Mouse (Mus musculus) liver, adult 2 months (tissue): ENCODE data around the gene Utp20. TPM values are rescaled to one million over a fixed set of nuclear protein-coding genes. Genes with fewer than 3 reads are reported as not detected.

ENCODE experiments used
- DNase-seq: peaks from one replicate; pipeline ENCODE4 v3.0.0-alpha.2; 2011; ENCODE audit warnings: low read depth, low spot score; ENCODE audit errors: extremely low read depth
- H3K27ac ChIP-seq: fragments of 200-500 bp; replicated peaks from 2 replicates; pipeline ENCODE4 v1.5.1; 2012; ENCODE audit warnings: low read depth, mild to moderate bottlenecking, control low read depth, inconsistent platforms, low read length; ENCODE audit not compliant: insufficient read depth
- H3K27me3 ChIP-seq: fragments of 200-500 bp; 2 replicates; pipeline ENCODE4 v1.6.1; 2012; ENCODE audit warnings: mild to moderate bottlenecking, moderate library complexity, low read length, inconsistent platforms; ENCODE audit not compliant: control insufficient read depth, insufficient read depth
- H3K36me3 ChIP-seq: fragments of 200-500 bp; 2 replicates; pipeline ENCODE4 v1.6.1; 2012; ENCODE audit warnings: low read length, inconsistent platforms; ENCODE audit not compliant: control insufficient read depth, insufficient read depth
- H3K4me1 ChIP-seq: fragments of 200-500 bp; 2 replicates; pipeline ENCODE4 v1.6.1; 2011; ENCODE audit warnings: low read length; ENCODE audit not compliant: control insufficient read depth, insufficient read depth
- H3K4me3 ChIP-seq: fragments of 200-500 bp; 2 replicates; pipeline ENCODE4 v1.5.1; 2011; ENCODE audit warnings: low read depth, mild to moderate bottlenecking, control low read depth, low read length, moderate library complexity; ENCODE audit not compliant: insufficient read depth
- H3K79me2 ChIP-seq: fragments of 200-500 bp; 2 replicates; pipeline ENCODE4 v1.6.1; 2012; ENCODE audit warnings: inconsistent platforms, mild to moderate bottlenecking, low read length, moderate library complexity; ENCODE audit not compliant: control insufficient read depth, insufficient read depth
- H3K9ac ChIP-seq: fragments of 200-500 bp; 2 replicates; pipeline ENCODE4 v1.6.1; 2012; ENCODE audit warnings: low read depth, mild to moderate bottlenecking, control low read depth, inconsistent platforms, low read length
- CTCF ChIP-seq: fragments of 200-500 bp; IDR thresholded peaks from 2 replicates; pipeline ENCODE4 v1.5.1; 2011; ENCODE audit warnings: low read depth, low read length, control low read depth
- POLR2A ChIP-seq: fragments of 200-500 bp; IDR thresholded peaks from 2 replicates; pipeline ENCODE4 v1.6.1; 2011; ENCODE audit warnings: low read length, control low read depth; ENCODE audit not compliant: insufficient read depth; ENCODE audit errors: extremely low read depth
- WGBS: fragments of 180-500 bp; shearing (Covaris S2); methylation state at CpG from one replicate; pipeline ENCODE4 v1.1.7; 2018; 5-methylcytosine and 5-hydroxymethylcytosine counted together
- polyA plus RNA-seq: library from polyadenylated mRNA; depleted of rRNA; stranded (reverse); fragments of >200 nt; gene quantifications from 2 replicates; pipeline ENCODE4 v1.2.3, GENCODE M21; 2012
- total RNA-seq: library from RNA; depleted of rRNA; stranded (reverse); fragments of >200 nt; gene quantifications from 2 replicates; pipeline ENCODE4 v1.2.3, GENCODE M21; 2014

Utp20 gene
- total and polyA plus RNA-seq, 2 experiments, result 3.4 to 9.4 TPM

DNA sequence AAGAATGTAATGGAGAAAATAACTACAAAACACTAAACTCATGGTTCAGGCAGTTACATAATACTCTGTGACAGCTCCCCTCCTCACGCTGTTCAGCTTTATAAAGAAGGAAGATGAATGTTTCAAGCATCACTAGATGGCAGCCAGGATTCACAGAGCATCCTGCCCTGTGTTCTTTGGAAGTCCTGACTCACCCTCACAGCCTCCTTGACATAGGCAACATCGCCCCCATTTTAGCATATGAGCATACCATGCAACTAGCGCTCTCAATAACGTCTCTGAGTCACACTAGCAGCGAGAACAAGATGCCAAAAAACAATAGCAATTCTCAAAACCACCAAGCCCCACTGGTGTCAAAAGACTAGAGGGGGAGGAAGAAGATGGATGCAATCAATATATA, 9.3 kb downstream of the Utp20 start:
- Histone ChIP-seq H3K4me1 (no peaks in the 10 kb centered on the region), H3K27me3 (no peaks in the 10 kb centered on the region), H3K36me3 (peaks cover 58% of the 10 kb centered on the region), H3K27ac (no peak overlapping the region), H3K4me3 (no peak overlapping the region), H3K9ac (no peak overlapping the region), H3K79me2 (no peaks in the 10 kb centered on the region)
- DNase-seq, result no peak
- 95% methylated on average over 5 of the region's 5 CpGs for WGBS
- TF ChIP-seq CTCF (no peak), POLR2A (no peak)

DNA sequence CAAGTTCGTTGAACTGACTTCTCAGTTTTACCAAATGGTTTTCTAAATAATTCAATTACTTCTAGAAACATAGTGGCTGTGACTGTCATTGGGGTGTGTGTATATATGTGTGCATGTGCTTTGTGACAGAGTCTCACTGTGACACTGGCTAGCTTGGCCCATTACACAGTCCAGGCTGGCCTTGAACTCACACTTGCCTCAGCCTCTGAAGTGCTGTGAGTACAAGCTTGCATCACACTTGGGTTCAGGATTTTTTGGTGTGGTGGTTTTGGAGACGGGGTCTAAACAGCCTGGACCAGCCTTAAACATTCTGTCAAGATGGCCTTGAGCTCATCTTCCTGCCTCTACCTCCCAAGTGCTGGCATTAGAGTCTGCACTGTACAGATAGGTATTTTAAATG, 11.3 kb downstream of the Utp20 start:
- no peak for TF ChIP-seq POLR2A
- no peak for TF ChIP-seq CTCF
- 91% methylated on average over 2 of the region's 2 CpGs for WGBS
- peaks cover 50% of the 10 kb centered on the region for H3K36me3 ChIP-seq
- no peaks in the 10 kb centered on the region for H3K4me1 ChIP-seq
- no peak overlapping the region for H3K27ac ChIP-seq
- H3K79me2 ChIP-seq, result no peaks in the 10 kb centered on the region
- no peak overlapping the region for H3K4me3 ChIP-seq
- no peaks in the 10 kb centered on the region for H3K27me3 ChIP-seq
- DNase-seq, result no peak
- no peak overlapping the region for H3K9ac ChIP-seq

- WGBS, result 96% methylated on average over 5 of the region's 5 CpGs
- H3K36me3 ChIP-seq, result peaks cover 47% of the 10 kb centered on the region
- H3K4me3 ChIP-seq, result no peak overlapping the region
- DNase-seq, result no peak
- no peak overlapping the region for H3K27ac ChIP-seq
- H3K9ac ChIP-seq, result no peak overlapping the region
- H3K4me1 ChIP-seq, result no peaks in the 10 kb centered on the region
- TF ChIP-seq CTCF (no peak), POLR2A (no peak)
- H3K27me3 ChIP-seq, result no peaks in the 10 kb centered on the region
- no peaks in the 10 kb centered on the region for H3K79me2 ChIP-seq
These were observed 14.9 kb downstream of the Utp20 start for GRCm38 (mm10) chr10:88811704-88812103.

GRCm38 (mm10) chr10:88802236-88802635, 24.4 kb downstream of the Utp20 start:
- WGBS, result 98% methylated on average over 3 of the region's 3 CpGs
- TF ChIP-seq CTCF (no peak), POLR2A (no peak)
- H3K4me1 ChIP-seq, result no peaks in the 10 kb centered on the region
- H3K9ac ChIP-seq, result no peak overlapping the region
- H3K36me3 ChIP-seq, result peaks cover 53% of the 10 kb centered on the region
- no peak for DNase-seq
- no peaks in the 10 kb centered on the region for H3K27me3 ChIP-seq
- no peaks in the 10 kb centered on the region for H3K79me2 ChIP-seq
- no peak overlapping the region for H3K4me3 ChIP-seq
- H3K27ac ChIP-seq, result no peak overlapping the region

DNA sequence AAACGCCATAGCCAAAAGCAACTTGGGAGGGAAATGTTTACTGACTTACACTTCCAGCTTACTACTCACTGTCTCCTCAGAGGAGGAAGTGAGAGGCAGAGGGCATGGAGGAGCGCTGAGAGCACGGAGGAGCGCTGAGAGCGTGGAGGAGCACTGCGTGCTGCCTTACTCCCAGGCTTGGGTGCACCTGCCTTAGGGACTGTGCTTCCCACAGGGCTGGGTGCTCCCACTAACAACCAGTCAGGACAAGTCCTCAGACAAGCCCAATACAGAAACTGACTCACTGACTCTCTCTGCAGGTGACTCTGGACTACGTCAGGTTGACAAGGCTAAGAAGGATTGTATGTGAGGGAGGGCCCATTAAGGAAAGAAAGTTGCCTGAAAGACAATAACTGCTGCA, 27.2 kb downstream of the Utp20 start:
- no peak for DNase-seq
- H3K27ac ChIP-seq, result no peak overlapping the region
- no peak for TF ChIP-seq CTCF
- no peak for TF ChIP-seq POLR2A
- H3K79me2 ChIP-seq, result no peaks in the 10 kb centered on the region
- WGBS, result 93% methylated on average over 7 of the region's 7 CpGs
- no peak overlapping the region for H3K9ac ChIP-seq
- H3K27me3 ChIP-seq, result no peaks in the 10 kb centered on the region
- no peaks in the 10 kb centered on the region for H3K4me1 ChIP-seq
- no peak overlapping the region for H3K4me3 ChIP-seq
- H3K36me3 ChIP-seq, result peaks cover 49% of the 10 kb centered on the region

DNA sequence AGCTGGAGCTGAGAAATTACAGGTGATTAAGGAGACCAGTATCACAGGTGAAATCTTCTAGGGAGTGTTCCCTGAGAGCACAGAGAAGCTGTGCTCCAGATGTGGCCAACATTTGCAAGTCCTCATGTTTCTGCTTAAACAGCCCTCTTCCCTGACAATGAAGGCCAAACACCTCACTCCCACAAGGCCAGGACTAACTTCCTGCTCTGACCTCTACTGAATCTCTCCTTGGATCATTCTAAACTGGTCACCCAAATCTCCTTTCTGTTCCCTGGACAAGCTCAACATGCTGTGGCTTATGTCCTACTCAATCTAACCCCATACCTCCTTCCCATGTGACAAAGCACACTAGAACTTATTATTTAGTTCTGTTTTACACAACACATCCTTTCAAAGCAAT, 29.2 kb downstream of the Utp20 start:
- TF ChIP-seq CTCF (no peak), POLR2A (no peak)
- Histone ChIP-seq H3K27ac (no peak overlapping the region), H3K27me3 (no peaks in the 10 kb centered on the region), H3K4me3 (no peak overlapping the region), H3K79me2 (no peaks in the 10 kb centered on the region), H3K4me1 (no peaks in the 10 kb centered on the region), H3K36me3 (peaks cover 47% of the 10 kb centered on the region), H3K9ac (no peak overlapping the region)
- DNase-seq, result no peak
